Mouse (Mus musculus): ENCODE results near the gene Plcb4. TPM values are rescaled to one million over a fixed set of nuclear protein-coding genes. Genes with fewer than 3 reads are reported as not detected.

The Plcb4 gene
- total and polyA plus RNA-seq, 3 experiments, result not detected

DNA sequence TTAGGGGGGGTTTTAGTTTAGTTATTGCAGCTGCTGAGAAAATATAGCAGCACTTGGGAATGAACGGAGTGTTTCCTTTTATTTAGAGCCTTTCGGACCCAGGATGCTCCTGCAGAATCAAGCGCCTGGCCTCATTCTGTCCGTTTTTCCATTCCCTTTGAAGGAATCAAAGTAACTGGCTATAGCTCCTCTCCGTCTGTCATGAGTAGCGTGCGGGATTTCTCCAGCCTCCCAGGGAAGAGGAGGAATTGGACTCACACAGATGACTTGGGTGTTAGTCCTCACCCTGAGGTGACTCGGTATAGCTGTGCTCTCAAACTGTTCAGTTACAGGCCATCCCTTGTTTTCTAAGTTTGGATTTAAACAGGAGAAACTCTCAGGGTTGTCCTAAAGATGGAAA, 14.8 kb downstream of the Plcb4 start:
- no peaks in the 10 kb centered on the region for H3K27me3 ChIP-seq (replicated peaks)
- no peaks in the 10 kb centered on the region for H3K4me1 ChIP-seq (ENCODE audit: control insufficient read depth in 1 of 2, insufficient read depth in 2 of 2)
- in situ Hi-C loops (cut with MboI; ENCODE audit: low pct_ligation_motif_present, low pct_unique_long_range_greater_than_20kb, low sequenced_read_pairs) (no loop called here), dilution Hi-C loops (cut with MboI; ENCODE audit: extremely low pct_ligation_motif_present, extremely low pct_unique_long_range_greater_than_20kb, low sequenced_read_pairs) (no loop called here)
- H3K79me2 ChIP-seq (replicated peaks; ENCODE audit: control insufficient read depth, extremely low read depth, insufficient read depth, poor library complexity, severe bottlenecking), result no peaks in the 10 kb centered on the region
- H3K4me2 ChIP-seq (ENCODE audit: insufficient read depth, low read depth, poor library complexity, severe bottlenecking), result no peak overlapping the region
- peaks cover 64% of the 10 kb centered on the region for H3K9me3 ChIP-seq (replicated peaks; ENCODE audit: low read length)
- H3K36me3 ChIP-seq (replicated peaks in 1 of 2; ENCODE audit: control insufficient read depth in 1 of 2, insufficient read depth in 1 of 2, low read length in 1 of 2), result no peaks in the 10 kb centered on the region
- H3K27ac ChIP-seq (ENCODE audit: insufficient read depth, low read depth), result no peak overlapping the region
- DNase-seq (ENCODE audit: extremely low read depth), result no peak
- no peak overlapping the region for H3K4me3 ChIP-seq (replicated peaks in 1 of 3; ENCODE audit: low read depth in 2 of 3, low read length in 2 of 3, poor library complexity in 1 of 3)
- H3K9ac ChIP-seq (ENCODE audit: insufficient read depth, low read depth), result no peak overlapping the region
- no peak for TF ChIP-seq CHD1 (IDR thresholded peaks at IDR 0.05; ENCODE audit: low read depth, low read length)
- no peak for TF ChIP-seq CTCF (conservative IDR thresholded peaks at IDR 0.05 in 1 of 2, IDR thresholded peaks at IDR 0.05 in 1 of 2; ENCODE audit: low read depth in 2 of 2, low read length in 2 of 2)
- no peak for TF ChIP-seq CHD2 (IDR thresholded peaks at IDR 0.05; ENCODE audit: low read length)
- TF ChIP-seq POLR2A (IDR thresholded peaks at IDR 0.05; ENCODE audit: low read depth, low read length), result no peak
- no peak for TF ChIP-seq ZKSCAN1 (IDR thresholded peaks at IDR 0.05; ENCODE audit: borderline replicate concordance, low read depth, low read length)
- TF ChIP-seq JUN (IDR thresholded peaks at IDR 0.05; ENCODE audit: insufficient read depth, low read depth, low read length), result no peak
- no peak for TF ChIP-seq JUND (conservative IDR thresholded peaks at IDR 0.05; ENCODE audit: low read depth, low read length)
- TF ChIP-seq SMC3 (IDR thresholded peaks at IDR 0.05; ENCODE audit: low read depth, low read length), result no peak
- TF ChIP-seq ZMIZ1 (IDR thresholded peaks at IDR 0.05; ENCODE audit: low read depth, low read length), result no peak
- TF ChIP-seq GABPA (IDR thresholded peaks at IDR 0.05; ENCODE audit: insufficient replicate concordance, low read depth, low read length), result no peak
- no peak for TF ChIP-seq MXI1 (IDR thresholded peaks at IDR 0.05; ENCODE audit: low read depth, low read length)

DNA sequence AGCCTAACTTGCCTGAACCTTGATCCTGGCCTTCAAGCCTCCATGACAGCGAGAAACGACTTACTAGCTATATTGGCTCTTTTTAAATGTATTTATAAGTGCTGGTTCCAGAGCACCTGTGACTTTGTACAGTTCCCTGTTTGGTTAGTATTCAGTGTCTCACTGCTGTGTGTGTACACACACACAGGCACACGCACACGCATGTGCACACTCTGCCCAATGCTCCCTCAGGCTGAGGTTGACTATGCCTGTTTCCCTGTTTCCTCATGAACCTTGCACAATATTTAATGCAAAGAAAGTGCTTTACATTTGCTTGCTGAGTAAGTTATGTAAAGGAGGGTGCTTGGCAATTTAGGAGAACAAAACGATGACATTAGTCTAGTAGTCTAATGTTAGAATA, 16.5 kb downstream of the Plcb4 start:
- TF ChIP-seq MAFK (IDR thresholded peaks at IDR 0.05; ENCODE audit: insufficient replicate concordance, low read length) (no peak), CHD1 (IDR thresholded peaks at IDR 0.05; ENCODE audit: low read depth, low read length) (no peak), BHLHE40 (IDR thresholded peaks at IDR 0.05; ENCODE audit: low read depth, low read length) (no peak), MAX (IDR thresholded peaks at IDR 0.05; ENCODE audit: low read length) (no peak), KAT2A (IDR thresholded peaks at IDR 0.05; ENCODE audit: insufficient replicate concordance, low read length) (no peak), IRF4 (IDR thresholded peaks at IDR 0.05; ENCODE audit: low read depth, low read length) (no peak), RAD21 (IDR thresholded peaks at IDR 0.05; ENCODE audit: low read depth, low read length) (no peak)
- no peak overlapping the region for H3K4me3 ChIP-seq (replicated peaks in 1 of 3; ENCODE audit: low read depth in 2 of 3, low read length in 2 of 3, poor library complexity in 1 of 3)
- no peak overlapping the region for H3K27ac ChIP-seq (ENCODE audit: insufficient read depth, low read depth)
- no peaks in the 10 kb centered on the region for H3K36me3 ChIP-seq (replicated peaks in 1 of 2; ENCODE audit: control insufficient read depth in 1 of 2, insufficient read depth in 1 of 2, low read length in 1 of 2)
- H3K27me3 ChIP-seq (replicated peaks), result no peaks in the 10 kb centered on the region
- H3K9me3 ChIP-seq (replicated peaks; ENCODE audit: low read length), result peaks cover 63% of the 10 kb centered on the region
- H3K4me2 ChIP-seq (ENCODE audit: insufficient read depth, low read depth, poor library complexity, severe bottlenecking), result no peak overlapping the region
- H3K79me2 ChIP-seq (replicated peaks; ENCODE audit: control insufficient read depth, extremely low read depth, insufficient read depth, poor library complexity, severe bottlenecking), result no peaks in the 10 kb centered on the region
- no peak overlapping the region for H3K9ac ChIP-seq (ENCODE audit: insufficient read depth, low read depth)
- no peak for DNase-seq (ENCODE audit: extremely low read depth)
- dilution Hi-C loops (cut with MboI; ENCODE audit: extremely low pct_ligation_motif_present, extremely low pct_unique_long_range_greater_than_20kb, low sequenced_read_pairs), result no loop called here
- in situ Hi-C loops (cut with MboI; ENCODE audit: low pct_ligation_motif_present, low pct_unique_long_range_greater_than_20kb, low sequenced_read_pairs), result no loop called here
- H3K4me1 ChIP-seq (ENCODE audit: control insufficient read depth in 1 of 2, insufficient read depth in 2 of 2), result no peaks in the 10 kb centered on the region

Measured in CH12.LX (cell line).